Mouse (Mus musculus) liver, embryonic 15.5 days (tissue): ENCODE measurements around the gene Birc7. TPM values are rescaled to one million over a fixed set of nuclear protein-coding genes. Genes with fewer than 3 reads are reported as not detected.

ENCODE experiments used
- ATAC-seq: fragments of 200-750 bp; cut with Nextera tagmentation; 2 replicates; pipeline ENCODE4 v1.8.0; 2017; ENCODE audit warnings: moderate number of reproducible peaks, mild to moderate bottlenecking, moderate library complexity; ENCODE audit not compliant: insufficient read depth
- H3K27ac ChIP-seq: fragments of 300-500 bp; sonication (generic); replicated peaks from 2 replicates; pipeline ENCODE4 v1.5.1; 2015; ENCODE audit warnings: mild to moderate bottlenecking, inconsistent platforms
- H3K27me3 ChIP-seq: fragments of 300-500 bp; sonication (generic); 2 replicates; pipeline ENCODE4 v1.6.1; 2015; ENCODE audit warnings: mild to moderate bottlenecking, inconsistent platforms
- H3K36me3 ChIP-seq: fragments of 300-500 bp; sonication (generic); replicated peaks from 2 replicates; pipeline ENCODE4 v1.6.1; 2015; ENCODE audit warnings: moderate library complexity, mild to moderate bottlenecking, inconsistent platforms
- H3K4me1 ChIP-seq: fragments of 300-500 bp; sonication (generic); replicated peaks from 2 replicates; pipeline ENCODE4 v1.6.1; 2015; ENCODE audit warnings: inconsistent platforms
- H3K4me2 ChIP-seq: fragments of 300-500 bp; sonication (generic); 2 replicates; pipeline ENCODE4 v1.6.1; 2015; ENCODE audit warnings: moderate library complexity, mild to moderate bottlenecking, inconsistent platforms
- H3K4me3 ChIP-seq: fragments of 300-500 bp; sonication (generic); replicated peaks from 2 replicates; pipeline ENCODE4 v1.5.1; 2015; ENCODE audit warnings: mild to moderate bottlenecking, inconsistent platforms
- H3K9ac ChIP-seq: fragments of 300-500 bp; sonication (generic); 2 replicates; pipeline ENCODE4 v1.6.1; 2015; ENCODE audit warnings: moderate library complexity, mild to moderate bottlenecking, inconsistent platforms
- H3K9me3 ChIP-seq: fragments of 300-500 bp; sonication (generic); replicated peaks from 2 replicates; pipeline ENCODE4 v1.6.1; 2016; ENCODE audit warnings: inconsistent platforms
- WGBS: fragments of 180-500 bp; shearing (Covaris S2); methylation state at CpG from one replicate; pipeline ENCODE4 v1.1.7; 2015; ENCODE audit warnings: mixed read lengths; ENCODE audit not compliant: insufficient replicate concordance; 5-methylcytosine and 5-hydroxymethylcytosine counted together
- polyA plus RNA-seq: library from polyadenylated mRNA; unstranded; fragments of >200 nt; fragmentation: Nextera tagmentation; extraction: Ambion mirVana; gene quantifications from 2 replicates; pipeline ENCODE4 v1.2.1, GENCODE M21; 2015

Gene Birc7
- polyA plus RNA-seq, 1 experiment from 2014 or later, result not detected

GRCm38 (mm10) chr2:180910928-180911327 is 17.9 kb upstream of the Birc7 start:
- Histone ChIP-seq H3K27me3 (no peaks in the 10 kb centered on the region), H3K9ac (no peak overlapping the region), H3K27ac (no peak overlapping the region), H3K4me2 (no peak overlapping the region), H3K36me3 (peaks cover 78% of the 10 kb centered on the region), H3K4me1 (peaks cover 5% of the 10 kb centered on the region; the same call in 1 of the 2 replicates), H3K9me3 (no peaks in the 10 kb centered on the region), H3K4me3 (no peak overlapping the region)
- ATAC-seq, result no peak
- whole genome bisulfite sequencing, result 88% methylated on average over 12 of the region's 12 CpGs

- WGBS, result 45% methylated on average over 3 of the region's 3 CpGs
- ATAC-seq, result no peak
- peaks cover 74% of the 10 kb centered on the region for H3K36me3 ChIP-seq
Measured at GRCm38 (mm10) chr2:180915886-180916433, 12.9 kb upstream of the Birc7 start.

DNA sequence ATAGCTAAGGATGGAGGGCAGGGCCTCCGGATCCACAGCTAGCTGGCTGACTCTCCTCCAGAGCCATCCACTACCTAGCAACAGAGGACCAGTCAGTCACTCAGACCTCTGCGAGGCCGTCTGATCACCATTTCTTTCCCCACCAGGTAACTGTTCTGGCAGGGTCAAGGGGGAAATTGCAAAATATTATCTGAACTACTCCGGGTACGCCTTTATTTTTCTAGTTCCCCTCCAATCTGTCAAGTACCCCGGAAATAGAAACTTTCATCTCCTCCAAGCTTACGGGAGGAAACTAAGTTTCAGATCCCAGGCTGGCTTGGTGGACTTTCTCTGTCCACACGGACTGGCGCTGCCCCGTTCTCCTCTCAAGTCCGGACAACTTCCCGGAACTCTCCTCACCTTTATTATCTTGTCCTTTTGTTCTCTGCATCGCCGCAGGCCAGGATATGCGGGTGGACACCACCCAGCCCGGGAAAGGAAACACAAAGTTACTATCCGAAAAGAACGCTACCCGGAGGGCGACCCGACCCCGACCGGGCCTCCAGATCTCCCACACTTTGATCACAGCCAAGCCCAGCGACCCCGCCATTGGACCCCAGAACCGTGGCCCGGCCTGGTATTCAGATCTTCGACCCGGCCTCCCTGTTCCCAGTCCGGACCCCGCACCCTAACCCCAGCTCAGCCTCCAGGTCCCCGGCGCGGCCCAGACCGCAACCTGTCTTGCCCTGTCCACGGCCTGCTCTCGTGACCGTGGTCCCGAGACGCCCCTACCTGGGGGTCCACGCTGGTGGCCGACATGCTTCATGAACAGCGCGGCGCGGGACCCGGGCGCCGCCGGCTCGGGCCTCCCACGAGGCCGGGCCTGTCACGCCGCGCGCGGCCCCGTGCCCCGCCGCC is 8.7 kb upstream of the Birc7 start:
- no peaks in the 10 kb centered on the region for H3K9me3 ChIP-seq
- H3K4me2 ChIP-seq, result peak overlapping the region; percentile 81
- H3K4me1 ChIP-seq, result peaks cover 33% of the 10 kb centered on the region
- H3K4me3 ChIP-seq, result peak overlapping the region; percentile 99
- no peaks in the 10 kb centered on the region for H3K27me3 ChIP-seq
- peak overlapping the region; percentile 84 for H3K27ac ChIP-seq
- under 1% methylated on average over 61 of the region's 61 CpGs for WGBS
- peak overlapping the region; percentile 99 for H3K9ac ChIP-seq
- H3K36me3 ChIP-seq, result peaks cover 34% of the 10 kb centered on the region
- ATAC-seq, result peak; percentile 7

More at GRCm38 (mm10) chr2:180915886-180916433, 12.9 kb upstream of the Birc7 start:
- Histone ChIP-seq H3K4me2 (no peak overlapping the region), H3K9ac (no peak overlapping the region), H3K27me3 (no peaks in the 10 kb centered on the region), H3K4me3 (no peak overlapping the region), H3K9me3 (no peaks in the 10 kb centered on the region), H3K27ac (no peak overlapping the region), H3K4me1 (peaks cover 32% of the 10 kb centered on the region)

DNA sequence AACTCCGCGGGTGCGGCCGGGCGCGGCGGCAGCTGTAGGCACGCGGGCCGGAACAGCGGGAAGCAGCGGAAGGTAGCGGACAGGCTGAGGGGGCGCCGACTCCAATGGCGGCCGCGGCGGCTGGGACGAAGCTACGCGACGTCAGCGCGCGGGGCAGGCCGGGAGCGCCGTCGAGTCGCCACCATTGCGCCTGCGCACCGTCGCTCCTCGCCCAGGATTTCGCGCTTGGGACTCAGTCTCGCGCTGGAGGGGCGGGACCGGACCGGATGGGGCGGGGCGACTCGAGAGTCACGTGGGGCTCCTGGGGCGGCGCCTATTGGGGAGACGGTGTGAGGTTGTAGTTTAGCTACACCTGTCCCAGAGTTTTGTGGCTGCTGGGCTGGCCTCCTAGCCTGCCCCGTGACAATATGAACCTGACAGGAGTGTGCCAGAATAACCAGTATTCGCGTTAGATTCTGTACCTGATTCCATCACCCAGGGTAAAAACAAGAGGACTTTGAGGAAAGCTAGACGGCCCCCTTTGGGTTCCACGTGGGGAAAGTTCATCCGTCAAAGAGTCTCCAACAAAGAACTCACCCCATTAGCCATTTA is 7.9 kb upstream of the Birc7 start, which contains the start of gene Ythdf1:
Gene Ythdf1 (minus strand): TSS at position 140 of the 591 bp plus-strand sequence.
- Histone ChIP-seq H3K9me3 (no peaks in the 10 kb centered on the region), H3K4me2 (peak within 1 kb of the TSS; percentile 81), H3K9ac (peak within 1 kb of the TSS; percentile 99), H3K36me3 (peaks cover 26% of the 10 kb centered on the region), H3K4me1 (peaks cover 33% of the 10 kb centered on the region), H3K4me3 (peak within 1 kb of the TSS; percentile 99), H3K27ac (peak within 1 kb of the TSS; percentile 84), H3K27me3 (no peaks in the 10 kb centered on the region)
- peak; percentile 94 for ATAC-seq
- under 1% methylated on average over 42 of the region's 56 CpGs for WGBS

GRCm38 (mm10) chr2:180922739-180923138 is 6.1 kb upstream of the Birc7 start:
- Histone ChIP-seq H3K9ac (no peak overlapping the region), H3K27ac (no peak overlapping the region), H3K4me3 (no peak overlapping the region), H3K4me1 (peaks cover 23% of the 10 kb centered on the region), H3K9me3 (no peaks in the 10 kb centered on the region), H3K4me2 (no peak overlapping the region), H3K27me3 (no peaks in the 10 kb centered on the region; the same call in 1 of the 2 replicates), H3K36me3 (peaks cover 11% of the 10 kb centered on the region)
- no peak for ATAC-seq
- WGBS, result 77% methylated on average over 6 of the region's 6 CpGs

GRCm38 (mm10) chr2:180925176-180925575 is 3.6 kb upstream of the Birc7 start:
- Histone ChIP-seq H3K27me3 (peaks cover 8% of the 10 kb centered on the region; the same call in 1 of the 2 replicates), H3K4me2 (no peak overlapping the region), H3K27ac (no peak overlapping the region), H3K9ac (no peak overlapping the region), H3K9me3 (no peaks in the 10 kb centered on the region), H3K4me1 (peaks cover 6% of the 10 kb centered on the region), H3K36me3 (no peaks in the 10 kb centered on the region), H3K4me3 (no peak overlapping the region)
- 4% methylated on average over 4 of the region's 4 CpGs for WGBS
- no peak for ATAC-seq

- Histone ChIP-seq H3K4me1 (no peaks in the 10 kb centered on the region), H3K4me3 (no peak overlapping the region), H3K36me3 (no peaks in the 10 kb centered on the region), H3K9ac (no peak overlapping the region), H3K9me3 (no peaks in the 10 kb centered on the region), H3K4me2 (no peak overlapping the region), H3K27me3 (peaks cover 30% of the 10 kb centered on the region), H3K27ac (no peak overlapping the region)
- no peak for ATAC-seq
- 38% methylated on average over 1 of the region's 1 CpGs for WGBS
Measured at GRCm38 (mm10) chr2:180932418-180932817, 3.6 kb downstream of the Birc7 start.

DNA sequence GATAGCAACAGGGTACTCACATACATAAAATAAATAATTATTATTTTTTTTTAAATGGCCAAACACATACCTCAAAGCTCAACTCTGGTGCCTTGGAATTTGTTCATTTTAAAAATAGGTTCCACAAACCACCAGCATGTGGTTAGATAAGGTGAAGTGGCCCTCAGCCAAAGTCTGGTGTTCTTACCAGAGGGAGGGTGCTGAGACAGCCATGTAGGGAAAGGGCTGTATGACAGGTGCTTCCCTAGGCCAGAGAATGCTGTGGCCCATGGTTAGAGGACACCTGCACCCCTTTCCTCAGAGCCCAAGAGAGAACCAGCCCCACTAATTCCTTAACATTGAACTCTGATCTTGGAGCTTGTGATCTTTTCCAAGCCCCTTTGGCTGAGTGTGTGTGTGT is 11.4 kb downstream of the Birc7 start:
- H3K9me3 ChIP-seq, result no peaks in the 10 kb centered on the region
- no peaks in the 10 kb centered on the region for H3K4me1 ChIP-seq
- H3K27ac ChIP-seq, result no peak overlapping the region
- H3K4me2 ChIP-seq, result no peak overlapping the region
- no peaks in the 10 kb centered on the region for H3K36me3 ChIP-seq
- no peak for ATAC-seq
- no peak overlapping the region for H3K9ac ChIP-seq
- no peak overlapping the region for H3K4me3 ChIP-seq
- H3K27me3 ChIP-seq, result no peaks in the 10 kb centered on the region

DNA sequence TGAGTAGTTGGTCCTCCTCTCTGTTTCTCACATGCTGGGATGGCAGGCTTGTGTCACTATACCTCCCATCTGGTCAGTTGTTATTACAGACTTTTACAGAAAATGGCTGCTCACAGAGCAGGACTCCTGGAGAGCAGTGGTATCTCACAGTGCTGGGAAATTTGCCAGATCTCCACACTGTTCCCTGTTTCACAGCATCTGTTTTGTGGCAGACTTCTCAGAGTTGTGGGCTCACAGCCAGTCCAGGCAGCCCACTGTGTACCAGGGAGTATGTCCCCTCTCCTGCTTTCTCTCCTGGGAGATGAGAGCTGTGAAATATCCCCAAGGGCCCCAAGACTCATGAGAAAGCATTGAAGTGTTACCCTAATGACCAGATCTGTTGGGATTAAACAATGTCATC is 13.0 kb downstream of the Birc7 start:
- Histone ChIP-seq H3K36me3 (no peaks in the 10 kb centered on the region), H3K4me3 (no peak overlapping the region), H3K27ac (no peak overlapping the region), H3K4me1 (no peaks in the 10 kb centered on the region), H3K9ac (no peak overlapping the region), H3K27me3 (no peaks in the 10 kb centered on the region), H3K9me3 (no peaks in the 10 kb centered on the region), H3K4me2 (no peak overlapping the region)
- ATAC-seq, result no peak

DNA sequence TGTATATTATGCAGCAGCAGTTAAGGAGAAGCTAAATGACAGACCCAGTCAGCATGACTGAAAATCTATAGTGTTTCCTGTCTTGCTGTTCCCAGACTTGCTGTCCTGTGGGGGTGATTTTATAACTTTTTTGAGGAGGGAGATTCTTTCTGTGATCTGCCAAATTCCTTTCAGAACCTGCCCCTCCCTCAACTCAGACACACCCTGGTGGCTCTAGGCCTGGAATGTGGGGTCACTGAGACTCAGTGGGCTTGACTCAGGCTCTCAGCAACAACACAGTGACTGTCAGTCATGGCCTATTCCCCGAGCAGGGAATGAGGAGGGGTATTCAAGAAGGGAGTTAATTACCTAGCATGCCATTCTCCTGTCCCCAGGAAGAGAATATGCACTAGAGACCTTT is 21.1 kb downstream of the Birc7 start:
- no peak for ATAC-seq
- Histone ChIP-seq H3K36me3 (no peaks in the 10 kb centered on the region), H3K9ac (no peak overlapping the region), H3K27me3 (peaks cover 51% of the 10 kb centered on the region), H3K4me2 (no peak overlapping the region), H3K4me3 (no peak overlapping the region), H3K9me3 (no peaks in the 10 kb centered on the region), H3K27ac (no peak overlapping the region), H3K4me1 (no peaks in the 10 kb centered on the region)
- WGBS, result 17% methylated on average over 1 of the region's 1 CpGs

DNA sequence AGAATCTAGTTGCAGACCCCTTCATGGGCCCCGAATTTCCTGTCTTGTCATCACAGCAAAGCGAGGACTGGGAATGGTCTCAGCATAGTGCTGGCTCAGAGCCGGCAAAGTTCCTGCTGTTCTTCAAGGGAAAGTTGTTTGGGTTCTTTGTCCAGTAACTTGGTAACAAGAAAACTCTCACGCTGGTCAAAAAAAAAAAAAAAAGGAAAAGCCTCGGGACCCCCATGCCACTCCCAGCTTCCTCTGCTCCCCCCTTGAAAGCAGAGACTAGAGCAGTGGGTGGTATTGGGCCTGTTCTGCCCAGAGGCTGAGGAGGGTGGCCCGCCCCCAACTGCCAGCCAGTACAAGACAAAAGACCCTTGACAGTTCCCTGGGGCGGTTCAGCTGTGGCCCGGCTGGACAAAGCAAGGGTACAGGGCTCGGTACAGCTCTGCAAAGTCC is 23.9 kb downstream of the Birc7 start:
- WGBS, result 26% methylated on average over 9 of the region's 9 CpGs
- Histone ChIP-seq H3K27me3 (peaks cover 73% of the 10 kb centered on the region), H3K36me3 (no peaks in the 10 kb centered on the region), H3K9ac (no peak overlapping the region), H3K4me1 (no peaks in the 10 kb centered on the region), H3K4me3 (no peak overlapping the region), H3K27ac (no peak overlapping the region), H3K9me3 (no peaks in the 10 kb centered on the region), H3K4me2 (no peak overlapping the region)
- no peak for ATAC-seq
